Mouse (Mus musculus) urinary bladder, postnatal 10 days (tissue): ENCODE measurements around the gene Prl3d1.
"Not testable (repeated sequence)": the region's sequence is repeated elsewhere in the genome, so short reads cannot be mapped to it uniquely, and the experiment has no call there.

Source experiments
- DNase-seq: peaks from one replicate; pipeline ENCODE4 v3.0.0; 2022; ENCODE audit warnings: low spot score

Prl3d1 gene

GRCm38 (mm10) chr13:27093890-27094289 is at the start of gene Prl3d1:
Gene Prl3d1 (plus strand): TSS chr13:27094190.
- not testable (repeated sequence) for DNase-seq

- no peak for DNase-seq
These were observed 36.7 kb upstream of the Prl3d1 start, which contains the start of gene Prl for GRCm38 (mm10) chr13:27057270-27057669. Gene Prl (plus strand): TSS chr13:27057570.

GRCm38 (mm10) chr13:27059177-27059576 is 34.8 kb upstream of the Prl3d1 start:
- no peak for DNase-seq

GRCm38 (mm10) chr13:27121398-27121797 is 27.4 kb downstream of the Prl3d1 start, which contains the start of gene Prl3d2:
Gene Prl3d2 (plus strand): TSS chr13:27121698.
- not testable (repeated sequence) for DNase-seq

- DNase-seq: no peak
These were observed 54.3 kb downstream of the Prl3d1 start for GRCm38 (mm10) chr13:27148264-27148663.
